Mouse (Mus musculus) olfactory bulb, adult 2 months (tissue): ENCODE results near the gene Gbp3.

ENCODE experiments used
- CTCF ChIP-seq: fragments of 200-500 bp; IDR thresholded peaks from 2 replicates; pipeline ENCODE4 v1.5.1; 2012; ENCODE audit warnings: low read depth, mild to moderate bottlenecking, low read length, moderate library complexity; ENCODE audit not compliant: insufficient read depth
- POLR2A ChIP-seq: fragments of 200-500 bp; IDR thresholded peaks from 2 replicates; pipeline ENCODE4 v1.6.1; 2012; ENCODE audit warnings: mild to moderate bottlenecking, low read depth, low read length, moderate library complexity; ENCODE audit not compliant: insufficient read depth

DNA sequence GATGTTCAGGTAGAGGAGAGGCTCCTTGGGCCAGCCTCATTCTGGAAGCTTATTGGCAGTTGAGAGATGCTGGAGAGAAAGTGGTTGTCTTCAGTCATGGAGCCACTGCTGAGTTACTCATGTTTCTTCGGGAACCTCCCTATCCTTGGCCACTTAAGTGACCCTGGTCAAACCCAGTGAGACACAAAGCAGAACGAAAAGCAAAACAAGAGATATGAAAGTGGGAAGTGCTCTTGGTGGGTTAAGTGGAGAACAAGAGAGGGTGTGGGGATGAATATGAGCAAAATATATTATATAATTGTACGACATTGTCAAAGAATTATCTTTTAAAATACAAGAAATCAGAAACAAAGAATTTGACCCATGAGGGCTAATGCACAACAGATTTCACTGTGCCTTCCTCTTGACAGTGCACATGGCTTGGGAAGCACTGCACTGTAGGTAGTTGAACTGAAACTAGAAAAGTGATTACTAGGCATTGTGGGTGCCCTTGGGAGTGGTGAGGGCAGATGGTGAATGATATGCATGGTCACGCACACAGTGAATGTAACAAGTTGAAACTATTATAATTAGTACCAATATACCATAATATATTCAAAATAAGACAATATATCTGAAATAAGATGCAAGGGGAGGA is 30.7 kb downstream of the Gbp3 start:
- TF ChIP-seq CTCF: no peak
- no peak for TF ChIP-seq POLR2A
